Mouse (Mus musculus): ENCODE data around the gene Oard1. TPM values are rescaled to one million over a fixed set of nuclear protein-coding genes. Genes with fewer than 3 reads are reported as not detected.

The Oard1 gene
- polyA plus RNA-seq, 1 experiment from 2014 or later: 33.2 TPM

DNA sequence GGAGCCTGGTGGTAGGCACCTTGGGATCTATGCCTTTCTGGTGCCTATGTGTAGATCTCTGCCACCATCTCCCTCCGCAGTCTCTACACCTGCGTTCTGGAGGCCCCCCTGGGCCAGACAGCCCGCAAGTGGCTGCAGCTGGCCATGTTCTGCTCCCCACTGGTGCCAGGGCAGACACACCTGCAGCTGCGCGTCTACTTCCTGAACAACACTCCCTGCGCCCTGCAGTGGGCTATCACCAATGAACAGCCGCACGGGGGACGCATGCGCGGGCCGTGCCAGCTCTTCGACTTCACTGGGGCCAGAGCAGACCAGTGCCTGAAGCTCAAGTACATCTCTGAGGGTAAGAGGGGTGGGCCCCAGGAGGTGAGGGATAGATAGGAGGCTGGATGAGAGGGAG is 52.3 kb downstream of the Oard1 start:
- Histone ChIP-seq H3K36me3 (ENCODE audit: control insufficient read depth, insufficient read depth, low read length) (no peaks in the 10 kb centered on the region), H3K4me3 (ENCODE audit: low read length) (no peak overlapping the region), H3K4me1 (ENCODE audit: control insufficient read depth, insufficient read depth, low read depth, low read length) (no peaks in the 10 kb centered on the region), H3K27me3 (replicated peaks; ENCODE audit: control insufficient read depth, insufficient read depth, low read length) (peaks cover 2% of the 10 kb centered on the region; the same call in 1 of the 2 replicates), H3K27ac (ENCODE audit: low read depth, low read length) (no peak overlapping the region), H3K4me2 (ENCODE audit: low read length) (no peak overlapping the region), H3K9me3 (ENCODE audit: control insufficient read depth, low read length) (no peaks in the 10 kb centered on the region), H3K9ac (ENCODE audit: low read depth, low read length) (no peak overlapping the region)
- ATAC-seq: no peak
- WGBS: 95% methylated on average over 13 of the region's 13 CpGs

DNA sequence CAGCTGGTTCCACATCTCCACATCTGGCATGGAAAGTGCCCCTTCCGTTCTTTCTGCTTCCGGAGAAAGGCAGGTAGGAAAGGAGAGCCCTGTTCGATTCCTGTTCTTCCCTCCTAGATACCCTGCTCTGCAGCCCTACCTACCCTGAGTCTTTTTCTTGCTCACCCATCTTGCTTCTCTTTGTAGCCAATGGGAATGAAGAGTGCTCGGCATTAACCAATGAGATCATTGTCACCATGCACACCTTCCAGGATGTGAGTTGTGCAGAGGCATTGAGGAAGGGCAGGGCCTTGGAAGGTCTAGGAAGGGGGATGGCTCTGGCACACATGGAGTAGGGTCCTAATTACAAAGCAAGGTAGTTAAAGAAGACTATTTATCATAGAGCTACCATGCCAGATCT is 53.6 kb downstream of the Oard1 start:
- H3K9ac ChIP-seq (ENCODE audit: low read depth, low read length): no peak overlapping the region
- H3K9me3 ChIP-seq (ENCODE audit: control insufficient read depth, low read length): no peaks in the 10 kb centered on the region
- no peaks in the 10 kb centered on the region; the same call in 1 of the 2 replicates for H3K4me1 ChIP-seq (ENCODE audit: control insufficient read depth, insufficient read depth, low read depth, low read length)
- no peak for ATAC-seq
- 97% methylated on average over 4 of the region's 4 CpGs for WGBS
- H3K4me2 ChIP-seq (ENCODE audit: low read length): no peak overlapping the region
- H3K36me3 ChIP-seq (ENCODE audit: control insufficient read depth, insufficient read depth, low read length): no peaks in the 10 kb centered on the region
- H3K27ac ChIP-seq (ENCODE audit: low read depth, low read length): no peak overlapping the region
- no peak overlapping the region for H3K4me3 ChIP-seq (ENCODE audit: low read length)
- H3K27me3 ChIP-seq (replicated peaks; ENCODE audit: control insufficient read depth, insufficient read depth, low read length): peaks cover 2% of the 10 kb centered on the region; the same call in 1 of the 2 replicates

Other genes with a start within 250 kb of the Oard1 start
- 0.14 TPM in 1 of 2 replicates, not detected in the other for gene A530064D06Rik, start 242.7 kb upstream of the Oard1 start, polyA plus RNA-seq (2015; fragmentation: Nextera tagmentation; extraction: Ambion mirVana)
- gene Trem1, start 177.2 kb upstream of the Oard1 start, polyA plus RNA-seq (2015; fragmentation: Nextera tagmentation; extraction: Ambion mirVana): not detected in 2 replicates
- not detected in 2 replicates for gene Trem3, start 162.2 kb upstream of the Oard1 start, polyA plus RNA-seq (2015; fragmentation: Nextera tagmentation; extraction: Ambion mirVana)
- 0.17 and 0.59 TPM in 2 replicates for gene Treml4, start 145.7 kb upstream of the Oard1 start, polyA plus RNA-seq (2015; fragmentation: Nextera tagmentation; extraction: Ambion mirVana)
- 0.27 TPM in 1 of 2 replicates, not detected in the other for gene Treml2, start 110.5 kb upstream of the Oard1 start, polyA plus RNA-seq (2015; fragmentation: Nextera tagmentation; extraction: Ambion mirVana)
- gene B430306N03Rik, start 93.9 kb upstream of the Oard1 start, polyA plus RNA-seq (2015; fragmentation: Nextera tagmentation; extraction: Ambion mirVana): 0.06 and 0.14 TPM in 2 replicates
- 4.5 and 6.7 TPM in 2 replicates for gene Trem2, start 63.6 kb upstream of the Oard1 start, polyA plus RNA-seq (2015; fragmentation: Nextera tagmentation; extraction: Ambion mirVana)
- gene Treml1, start 50.1 kb upstream of the Oard1 start, polyA plus RNA-seq (2015; fragmentation: Nextera tagmentation; extraction: Ambion mirVana): 0.49 and 0.76 TPM in 2 replicates
- gene Nfya, start 108 bp upstream of the Oard1 start, polyA plus RNA-seq (2015; fragmentation: Nextera tagmentation; extraction: Ambion mirVana): 8.9 and 10.6 TPM in 2 replicates
- gene Apobec2, start 22.9 kb downstream of the Oard1 start, polyA plus RNA-seq (2015; fragmentation: Nextera tagmentation; extraction: Ambion mirVana): 0.88 and 4.2 TPM in 2 replicates
- 0.93 and 1.6 TPM in 2 replicates for gene Tspo2, start 41.5 kb downstream of the Oard1 start, polyA plus RNA-seq (2015; fragmentation: Nextera tagmentation; extraction: Ambion mirVana)
- 0.15 and 0.39 TPM in 2 replicates for gene Unc5cl, start 44.9 kb downstream of the Oard1 start, polyA plus RNA-seq (2015; fragmentation: Nextera tagmentation; extraction: Ambion mirVana)

Measured in hindbrain, embryonic 16.5 days (tissue).